Mouse (Mus musculus): Measurements from ENCODE around the gene Mrpl46.

DNA sequence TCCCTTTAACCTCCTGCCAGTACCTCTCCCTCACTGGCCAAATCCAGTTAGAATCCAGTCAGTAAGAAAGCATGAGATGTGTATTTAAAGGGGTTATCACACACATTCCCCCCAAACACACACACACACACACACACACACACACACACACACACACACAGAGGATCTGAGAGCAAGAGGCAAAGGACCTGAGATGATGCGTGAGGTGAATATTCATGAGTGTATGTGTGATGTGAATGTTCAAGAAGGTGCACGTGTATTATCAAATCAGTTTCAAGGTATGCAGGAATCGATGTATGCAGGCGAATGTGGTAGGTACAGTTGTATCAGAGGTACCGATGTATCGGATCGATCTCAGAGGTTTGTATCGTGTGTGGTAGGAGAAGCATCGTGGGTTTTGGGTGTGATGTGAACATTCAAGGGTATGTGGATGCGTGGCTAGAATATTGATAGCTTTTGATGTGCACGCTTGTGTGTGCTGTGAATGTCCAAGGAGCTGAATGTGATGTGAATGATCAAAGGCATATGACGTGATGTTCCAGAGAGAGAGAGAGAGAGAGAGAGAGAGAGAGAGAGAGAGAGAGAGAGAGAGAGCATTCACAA lies 15.3 kb downstream of the Mrpl46 start:
- TF ChIP-seq CTCF (IDR thresholded peaks at IDR 0.05; ENCODE audit: borderline replicate concordance, extremely low read depth, insufficient read depth, insufficient read length) (no peak), POLR2A (IDR thresholded peaks at IDR 0.05; ENCODE audit: borderline replicate concordance, extremely low read depth, insufficient read depth, insufficient read length, poor library complexity, severe bottlenecking) (no peak)
